ENCODE assay signal across 8 mouse cellular contexts in the genomic region with DNA sequence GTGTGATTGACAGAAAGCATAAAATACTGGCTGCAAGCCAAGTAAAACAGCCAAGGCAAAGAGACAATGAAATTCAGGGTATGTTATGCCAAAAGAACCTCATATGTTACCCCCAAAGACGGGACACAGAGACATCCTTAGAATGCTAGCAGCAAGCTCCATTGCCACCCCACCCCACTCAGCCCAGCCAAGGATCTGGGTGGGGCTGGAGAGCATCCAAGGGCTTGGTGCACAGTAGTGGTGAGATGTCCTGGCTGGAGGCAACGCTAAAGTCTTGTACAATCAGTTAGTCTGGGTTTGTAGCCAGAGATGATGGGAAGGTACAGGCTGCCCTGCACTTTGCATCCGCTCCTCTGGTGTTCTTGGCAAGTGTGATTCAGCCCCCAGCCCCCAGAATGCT. TPM values are rescaled to one million over a fixed set of nuclear protein-coding genes. Genes with fewer than 3 reads are reported as not detected.
DNase-seq lines count a peak whose midpoint lies in the region; ATAC-seq and TF ChIP-seq lines count a peak whose summit lies in the region.

No protein-coding gene starts in this region.

- TF ChIP-seq EP300 in heart, adult 2 months (IDR thresholded peaks at IDR 0.05; ENCODE audit: insufficient read depth, low read depth, low read length), result no peak

- intact Hi-C loops in heart, adult 2 months (cut with DNase I), result no loop called here

- H3K4me3 ChIP-seq in layer of hippocampus, adult 2 months, result no peak overlapping the region
- H3K4me3 ChIP-seq in embryonic facial prominence, embryonic 10.5 days, result peak overlapping the region; percentile 62
- peak overlapping the region; percentile 34 for H3K4me3 ChIP-seq in heart, adult 2 months
- peak overlapping the region; percentile 55 for H3K4me3 ChIP-seq in kidney, embryonic 16.5 days (ENCODE audit: low read length)

- ATAC-seq in kidney, embryonic 16.5 days (ENCODE audit: low FRiP score, low TSS enrichment), result peak; percentile 16; the same call in 1 of the 2 replicates

- no peaks in the 10 kb centered on the region for H3K79me2 ChIP-seq in heart, adult 2 months (replicated peaks; ENCODE audit: control insufficient read depth, insufficient read depth, low read length)

- H3K4me2 ChIP-seq in kidney, embryonic 16.5 days (replicated peaks; ENCODE audit: low read depth, low read length), result peak overlapping the region; percentile 80

- H3K36me3 ChIP-seq in embryonic facial prominence, embryonic 10.5 days (replicated peaks), result no peaks in the 10 kb centered on the region
- no peaks in the 10 kb centered on the region for H3K36me3 ChIP-seq in heart, adult 2 months (ENCODE audit: control insufficient read depth, insufficient read depth, low read length)
- H3K36me3 ChIP-seq in kidney, embryonic 16.5 days (ENCODE audit: insufficient read depth, low read length), result no peaks in the 10 kb centered on the region

- peak in 1 of 2 experiments; percentile 25 for DNase-seq in layer of hippocampus, adult 2 months (ENCODE audit: low spot score in 2 of 2)
- no peak for DNase-seq in layer of hippocampus, adult 11-12 months (ENCODE audit: low spot score)
- no peak for DNase-seq in embryonic facial prominence, embryonic 10.5 days (ENCODE audit: low spot score)
- peak; percentile 68 to 73 for DNase-seq in heart, adult 2 months
- peak; percentile 76 for DNase-seq in lung, postnatal 14 days
- DNase-seq in testis, postnatal 14 days (ENCODE audit: low spot score), result peak; percentile 67
- DNase-seq in spleen, postnatal 4 days (ENCODE audit: low spot score in 2 of 2), result no peak

- no peak for TF ChIP-seq POLR2A in heart, adult 2 months (IDR thresholded peaks at IDR 0.05; ENCODE audit: insufficient read depth, low read depth, low read length)

- WGBS in embryonic facial prominence, embryonic 10.5 days, result 77% methylated on average over 3 of the region's 3 CpGs
- WGBS in heart, adult 2 months, result 26% methylated on average over 3 of the region's 3 CpGs
- 65% methylated on average over 3 of the region's 3 CpGs for WGBS in kidney, embryonic 16.5 days

- H3K27me3 ChIP-seq in embryonic facial prominence, embryonic 10.5 days (replicated peaks; ENCODE audit: low read depth, poor library complexity, severe bottlenecking), result no peaks in the 10 kb centered on the region
- no peaks in the 10 kb centered on the region for H3K27me3 ChIP-seq in heart, adult 2 months (ENCODE audit: control insufficient read depth, insufficient read depth, low read length)
- no peaks in the 10 kb centered on the region for H3K27me3 ChIP-seq in kidney, embryonic 16.5 days (ENCODE audit: insufficient read depth, low read length)

- no peak overlapping the region for H3K9ac ChIP-seq in heart, adult 2 months (ENCODE audit: low read depth, low read length)
- peak overlapping the region; percentile 74 for H3K9ac ChIP-seq in kidney, embryonic 16.5 days (replicated peaks; ENCODE audit: low read length)

- no peak for TF ChIP-seq CTCF in layer of hippocampus, adult 2 months (conservative IDR thresholded peaks at IDR 0.05)
- TF ChIP-seq CTCF in heart, adult 2 months (IDR thresholded peaks at IDR 0.05), result no peak

- H3K27ac ChIP-seq in layer of hippocampus, adult 2 months, result peak overlapping the region; percentile 43; the same call in 1 of the 2 replicates
- peak overlapping the region; percentile 86 for H3K27ac ChIP-seq in embryonic facial prominence, embryonic 10.5 days (replicated peaks)
- H3K27ac ChIP-seq in heart, adult 2 months, result no peak overlapping the region
- H3K27ac ChIP-seq in kidney, embryonic 16.5 days (ENCODE audit: low read length), result no peak overlapping the region

- H3K4me1 ChIP-seq in embryonic facial prominence, embryonic 10.5 days, result peaks cover 17% of the 10 kb centered on the region
- peaks cover 1% of the 10 kb centered on the region; the same call in 1 of the 2 replicates for H3K4me1 ChIP-seq in heart, adult 2 months (ENCODE audit: control insufficient read depth, insufficient read depth, low read length)
- peaks cover 7% of the 10 kb centered on the region for H3K4me1 ChIP-seq in kidney, embryonic 16.5 days (ENCODE audit: insufficient read depth, low read length)

- H3K9me3 ChIP-seq in embryonic facial prominence, embryonic 10.5 days, result no peaks in the 10 kb centered on the region
- no peaks in the 10 kb centered on the region for H3K9me3 ChIP-seq in kidney, embryonic 16.5 days (ENCODE audit: low read length)

RNA-seq across cellular contexts. Expression of a gene that starts 21.6 kb away (rescaled TPM):
- 10 to 100 TPM; 18.5 to 21.0 TPM for total RNA-seq in layer of hippocampus, adult 2 months (2021)
- 62.8 and 67.6 TPM in 2 replicates for polyA plus RNA-seq in embryonic facial prominence, embryonic 10.5 days (2016; fragmentation: Nextera tagmentation; extraction: Ambion mirVana)
- total RNA-seq in heart, adult 2 months (2021), result 10 to 100 TPM; 19.4 to 19.8 TPM
- polyA plus RNA-seq in heart, adult 2 months (2012; rRNA removed), result 31.0 and 43.5 TPM in 2 replicates
- 71.6 and 76.4 TPM in 2 replicates for polyA plus RNA-seq in kidney, embryonic 16.5 days (2015; fragmentation: Nextera tagmentation; extraction: Ambion mirVana)

RNA-seq across cellular contexts. Expression of a gene that starts 49.8 kb away (rescaled TPM):
- total RNA-seq in layer of hippocampus, adult 2 months (2021), result 10 to 100 TPM; 10.8 to 11.3 TPM
- 0.58 and 0.95 TPM in 2 replicates for polyA plus RNA-seq in embryonic facial prominence, embryonic 10.5 days (2016; fragmentation: Nextera tagmentation; extraction: Ambion mirVana)
- 1 to 10 TPM; 5.5 to 7.0 TPM for total RNA-seq in heart, adult 2 months (2021)
- not detected in 2 replicates for polyA plus RNA-seq in heart, adult 2 months (2012; rRNA removed)
- 0.45 TPM in 1 of 2 replicates, not detected in the other for polyA plus RNA-seq in kidney, embryonic 16.5 days (2015; fragmentation: Nextera tagmentation; extraction: Ambion mirVana)

RNA-seq across cellular contexts. Expression of a gene that starts 49.9 kb away (rescaled TPM):
- total RNA-seq in layer of hippocampus, adult 2 months (2021), result 100 to 1,000 TPM; 190 to 207 TPM
- 21.1 and 23.5 TPM in 2 replicates for polyA plus RNA-seq in embryonic facial prominence, embryonic 10.5 days (2016; fragmentation: Nextera tagmentation; extraction: Ambion mirVana)
- 10 to 100 TPM; 41.2 to 47.8 TPM for total RNA-seq in heart, adult 2 months (2021)
- polyA plus RNA-seq in heart, adult 2 months (2012; rRNA removed), result 52.9 and 87.2 TPM in 2 replicates
- 52.0 and 65.5 TPM in 2 replicates for polyA plus RNA-seq in kidney, embryonic 16.5 days (2015; fragmentation: Nextera tagmentation; extraction: Ambion mirVana)

Comparison
In these comparisons a context has a peak if more than half of its experiments do, and no peak if none do; other contexts are left out.
1. DNase-seq: peak in heart, adult 2 months (2 of 2), lung, postnatal 14 days (single experiment) and testis, postnatal 14 days (single experiment); none in layer of hippocampus, adult 11-12 months (single experiment), embryonic facial prominence, embryonic 10.5 days (single experiment) and spleen, postnatal 4 days (0 of 2).
2. H3K27ac ChIP-seq: peak in layer of hippocampus, adult 2 months (single experiment) and embryonic facial prominence, embryonic 10.5 days (single experiment); none in heart, adult 2 months (single experiment) and kidney, embryonic 16.5 days (single experiment).